Mouse (Mus musculus): ENCODE measurements around the gene Garem2.
A peak's percentile ranks its signal among the peaks of the same experiment; 100 is the strongest.

DNA sequence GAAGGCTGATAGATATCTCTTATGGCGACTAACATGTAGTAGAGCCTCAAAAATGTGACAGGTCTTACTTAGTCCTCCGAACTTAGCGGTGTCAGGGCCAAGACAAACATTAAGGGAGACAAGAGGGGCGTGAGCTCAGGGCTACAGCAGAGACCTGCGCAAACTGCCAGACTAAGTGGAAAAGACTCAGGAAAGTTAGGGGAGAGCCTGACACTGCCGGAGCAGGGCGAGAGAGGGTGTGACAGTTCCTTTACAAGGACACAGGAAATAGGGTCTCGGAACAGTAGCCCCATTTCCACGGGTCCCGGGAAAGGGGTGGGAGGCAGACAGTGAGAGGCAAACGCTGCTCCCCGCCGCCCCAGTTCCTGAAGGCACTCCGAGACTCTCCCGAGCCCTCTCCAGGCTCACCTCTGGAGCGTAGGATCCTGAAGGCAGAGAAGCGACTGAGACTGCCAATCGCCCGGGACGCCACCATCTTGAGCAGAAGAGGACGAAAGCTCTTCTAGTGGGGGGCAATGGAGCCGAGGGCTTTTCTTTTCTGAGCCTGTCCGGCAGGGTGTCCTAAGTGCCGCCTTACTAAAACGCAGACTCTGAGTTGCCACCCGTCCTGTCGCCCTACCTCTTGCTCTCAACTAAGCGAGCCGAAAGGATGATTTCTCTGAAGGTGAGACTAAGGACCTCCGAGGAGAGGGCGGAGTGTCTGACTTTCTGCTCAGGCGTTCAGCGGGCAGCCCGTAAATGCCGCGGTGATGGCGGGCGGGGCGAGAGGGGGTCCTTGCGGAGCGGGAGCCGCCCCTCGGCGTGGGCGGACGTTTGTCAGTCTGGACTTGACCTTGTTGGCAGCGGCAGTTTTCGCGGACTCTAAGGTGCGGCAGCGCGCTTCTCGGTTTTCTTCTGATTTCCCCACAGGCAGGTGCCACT is 49.8 kb downstream of the Garem2 start, which contains the start of the genes Hadha and Hadhb:
- no peak for TF ChIP-seq ZNF384 (IDR thresholded peaks at IDR 0.05; ENCODE audit: low read depth, low read length)
- TF ChIP-seq CHD2 (IDR thresholded peaks at IDR 0.05; ENCODE audit: low read depth, low read length) = no peak
- TF ChIP-seq ZC3H11A (IDR thresholded peaks at IDR 0.05; ENCODE audit: borderline replicate concordance, low read depth, low read length) = no peak
- no peak for TF ChIP-seq MAFK (IDR thresholded peaks at IDR 0.05; ENCODE audit: insufficient read depth, low read depth, low read length)
- TF ChIP-seq HCFC1 (IDR thresholded peaks at IDR 0.05; ENCODE audit: borderline replicate concordance, insufficient read depth, low read length) = peak; percentile 67; the same call in 1 of the 2 replicates
